Mouse (Mus musculus) intestine, embryonic 14.5 days (tissue): ENCODE measurements around the gene Spata22. TPM values are rescaled to one million over a fixed set of nuclear protein-coding genes. Genes with fewer than 3 reads are reported as not detected.
A peak's percentile ranks its signal among the peaks of the same experiment; 100 is the strongest.

ENCODE experiments used
- ATAC-seq: fragments of 200-750 bp; cut with Nextera tagmentation; replicated peaks from 2 replicates; pipeline ENCODE4 v1.8.0; 2017; ENCODE audit warnings: low read depth, moderate number of reproducible peaks, moderate TSS enrichment, moderate library complexity; ENCODE audit not compliant: low FRiP score, low TSS enrichment
- DNase-seq: peaks from one replicate; pipeline ENCODE4 v3.0.0-alpha.2; 2018; ENCODE audit warnings: low spot score
- H3K27ac ChIP-seq: fragments of 300-500 bp; sonication (generic); 2 replicates; pipeline ENCODE4 v1.5.1; 2014; ENCODE audit warnings: low read depth, mild to moderate bottlenecking, control low read depth
- H3K27me3 ChIP-seq: fragments of 300-500 bp; sonication (generic); replicated peaks from 2 replicates; pipeline ENCODE4 v1.6.1; 2014; ENCODE audit warnings: low read length, control low read depth; ENCODE audit not compliant: control insufficient read depth, insufficient read depth
- H3K36me3 ChIP-seq: fragments of 300-500 bp; sonication (generic); 2 replicates; pipeline ENCODE4 v1.6.1; 2014; ENCODE audit warnings: low read length, control low read depth; ENCODE audit not compliant: control insufficient read depth, insufficient read depth
- H3K4me1 ChIP-seq: fragments of 300-500 bp; sonication (generic); replicated peaks from 2 replicates; pipeline ENCODE4 v1.6.1; 2014; ENCODE audit warnings: low read length, control low read depth, mixed read lengths; ENCODE audit not compliant: control insufficient read depth, insufficient read depth
- H3K4me2 ChIP-seq: fragments of 300-500 bp; sonication (generic); 2 replicates; pipeline ENCODE4 v1.6.1; 2014; ENCODE audit warnings: low read length
- H3K4me3 ChIP-seq: fragments of 300-500 bp; sonication (generic); 2 replicates; pipeline ENCODE4 v1.5.1; 2014; ENCODE audit warnings: low read depth, low read length, control low read depth, mixed read lengths
- H3K9ac ChIP-seq: fragments of 300-500 bp; sonication (generic); 2 replicates; pipeline ENCODE4 v1.6.1; 2014; ENCODE audit warnings: mild to moderate bottlenecking, low read length
- H3K9me3 ChIP-seq: fragments of 300-500 bp; sonication (generic); 2 replicates; pipeline ENCODE4 v1.6.1; 2016; ENCODE audit warnings: low read length, control low read depth; ENCODE audit not compliant: control insufficient read depth
- WGBS: fragments of 180-500 bp; shearing (Covaris S2); extraction: QIAGEN DNeasy Blood & Tissue Kit; methylation state at CpG from one replicate; pipeline ENCODE4 v1.1.7; 2014; 5-methylcytosine and 5-hydroxymethylcytosine counted together
- polyA plus RNA-seq: library from polyadenylated mRNA; unstranded; fragments of >200 nt; fragmentation: Nextera tagmentation; extraction: Ambion mirVana; gene quantifications from 2 replicates; pipeline ENCODE4 v1.2.1, GENCODE M21; 2014

Spata22 gene
- polyA plus RNA-seq = not detected in 2 replicates

GRCm38 (mm10) chr11:73329442-73329841 is at the start of gene Spata22, which contains the start of the genes Aspa and Gm49340:
Spata22 (plus strand) TSS chr11:73329741.
Aspa (minus strand) TSS chr11:73329596.
Gm49340 (plus strand) TSS chr11:73329741.
- no peak within 1 kb of the TSS for H3K27ac ChIP-seq
- ATAC-seq (no peak), DNase-seq (no peak)
- H3K9ac ChIP-seq = no peak within 1 kb of the TSS
- H3K27me3 ChIP-seq = no peaks in the 10 kb centered on the region
- H3K36me3 ChIP-seq = no peaks in the 10 kb centered on the region
- no peaks in the 10 kb centered on the region for H3K9me3 ChIP-seq
- H3K4me3 ChIP-seq = no peak within 1 kb of the TSS
- 0 out of 2 replicates have a peak, but pooled peaks cover 2% of the 10 kb centered on the region for H3K4me1 ChIP-seq
- H3K4me2 ChIP-seq = no peak within 1 kb of the TSS
- 79% methylated on average over 27 of the region's 27 CpGs for WGBS

GRCm38 (mm10) chr11:73280710-73281109 is 48.8 kb upstream of the Spata22 start:
- H3K27me3 ChIP-seq = no peaks in the 10 kb centered on the region
- H3K4me1 ChIP-seq = peaks cover 14% of the 10 kb centered on the region
- ATAC-seq (no peak), DNase-seq (no peak)
- H3K4me3 ChIP-seq = no peak overlapping the region
- H3K9me3 ChIP-seq = no peaks in the 10 kb centered on the region
- no peak overlapping the region for H3K4me2 ChIP-seq
- no peak overlapping the region for H3K27ac ChIP-seq
- no peaks in the 10 kb centered on the region for H3K36me3 ChIP-seq
- H3K9ac ChIP-seq = no peak overlapping the region
- 23% methylated on average over 5 of the region's 5 CpGs for WGBS

- ATAC-seq = peak; percentile 89
- H3K4me3 ChIP-seq = peak overlapping the region; percentile 25
- whole genome bisulfite sequencing = 3% methylated on average over 16 of the region's 16 CpGs
- peak overlapping the region; percentile 54 for H3K4me2 ChIP-seq
- H3K9ac ChIP-seq = 0 out of 2 replicates have a peak overlapping the region, but pooled peaks have one; percentile 7
- H3K27me3 ChIP-seq = no peaks in the 10 kb centered on the region
- H3K36me3 ChIP-seq = no peaks in the 10 kb centered on the region
- no peak overlapping the region for H3K27ac ChIP-seq
- H3K9me3 ChIP-seq = no peaks in the 10 kb centered on the region
- H3K4me1 ChIP-seq = peaks cover 14% of the 10 kb centered on the region
- peak; percentile 80 for DNase-seq
These were observed 48.0 kb upstream of the Spata22 start for GRCm38 (mm10) chr11:73281528-73282027.

GRCm38 (mm10) chr11:73283369-73283768 is 46.2 kb upstream of the Spata22 start:
- H3K27me3 ChIP-seq = no peaks in the 10 kb centered on the region
- no peaks in the 10 kb centered on the region for H3K9me3 ChIP-seq
- no peak overlapping the region for H3K27ac ChIP-seq
- peaks cover 14% of the 10 kb centered on the region for H3K4me1 ChIP-seq
- DNase-seq (peak; percentile 63), ATAC-seq (no peak)
- no peak overlapping the region for H3K9ac ChIP-seq
- H3K36me3 ChIP-seq = no peaks in the 10 kb centered on the region
- H3K4me3 ChIP-seq = no peak overlapping the region
- H3K4me2 ChIP-seq = no peak overlapping the region
- 40% methylated on average over 9 of the region's 9 CpGs for WGBS

- ATAC-seq = no peak
- H3K9ac ChIP-seq = no peak overlapping the region
These were observed 45.6 kb upstream of the Spata22 start for GRCm38 (mm10) chr11:73283926-73284325.

GRCm38 (mm10) chr11:73284351-73284750 is 45.2 kb upstream of the Spata22 start:
- DNase-seq = no peak
- no peak overlapping the region for H3K27ac ChIP-seq
- no peaks in the 10 kb centered on the region for H3K27me3 ChIP-seq

More at GRCm38 (mm10) chr11:73283926-73284325, 45.6 kb upstream of the Spata22 start:
- DNase-seq = no peak
- no peak overlapping the region for H3K4me2 ChIP-seq
- H3K36me3 ChIP-seq = no peaks in the 10 kb centered on the region
- H3K4me1 ChIP-seq = peaks cover 14% of the 10 kb centered on the region
- 45% methylated on average over 1 of the region's 1 CpGs for WGBS
- H3K4me3 ChIP-seq = no peak overlapping the region
- no peak overlapping the region for H3K27ac ChIP-seq
- H3K27me3 ChIP-seq = no peaks in the 10 kb centered on the region
- H3K9me3 ChIP-seq = no peaks in the 10 kb centered on the region

GRCm38 (mm10) chr11:73289621-73290020 is 39.9 kb upstream of the Spata22 start:
- Histone ChIP-seq H3K4me1 (no peaks in the 10 kb centered on the region), H3K9ac (no peak overlapping the region), H3K4me2 (no peak overlapping the region), H3K36me3 (no peaks in the 10 kb centered on the region), H3K9me3 (no peaks in the 10 kb centered on the region), H3K27ac (no peak overlapping the region), H3K4me3 (no peak overlapping the region), H3K27me3 (no peaks in the 10 kb centered on the region)
- 90% methylated on average over 1 of the region's 1 CpGs for WGBS
- no peak for ATAC-seq
- no peak for DNase-seq

More at GRCm38 (mm10) chr11:73284351-73284750, 45.2 kb upstream of the Spata22 start:
- Histone ChIP-seq H3K4me2 (no peak overlapping the region), H3K36me3 (no peaks in the 10 kb centered on the region), H3K4me1 (peaks cover 14% of the 10 kb centered on the region), H3K4me3 (no peak overlapping the region), H3K9ac (no peak overlapping the region), H3K9me3 (no peaks in the 10 kb centered on the region)
- no peak for ATAC-seq

GRCm38 (mm10) chr11:73303123-73303522 is 26.4 kb upstream of the Spata22 start:
- H3K9ac ChIP-seq = no peak overlapping the region
- H3K4me2 ChIP-seq = no peak overlapping the region
- H3K4me1 ChIP-seq = no peaks in the 10 kb centered on the region
- H3K27me3 ChIP-seq = no peaks in the 10 kb centered on the region
- no peaks in the 10 kb centered on the region for H3K9me3 ChIP-seq
- H3K4me3 ChIP-seq = no peak overlapping the region
- ATAC-seq = no peak
- H3K36me3 ChIP-seq = no peaks in the 10 kb centered on the region
- DNase-seq = no peak
- WGBS = 52% methylated on average over 2 of the region's 2 CpGs
- H3K27ac ChIP-seq = no peak overlapping the region

- no peak overlapping the region for H3K4me3 ChIP-seq
- no peaks in the 10 kb centered on the region for H3K27me3 ChIP-seq
- no peak overlapping the region for H3K4me2 ChIP-seq
- no peaks in the 10 kb centered on the region for H3K9me3 ChIP-seq
- H3K4me1 ChIP-seq = no peaks in the 10 kb centered on the region
- no peak overlapping the region for H3K9ac ChIP-seq
- no peak for ATAC-seq
- no peak for DNase-seq
- WGBS = 47% methylated on average over 3 of the region's 3 CpGs
- no peaks in the 10 kb centered on the region for H3K36me3 ChIP-seq
- no peak overlapping the region for H3K27ac ChIP-seq
These were observed 13.6 kb upstream of the Spata22 start for GRCm38 (mm10) chr11:73315961-73316360.
